Mouse (Mus musculus) MEL (cell line): ENCODE results near the gene Tssk3. TPM values are rescaled to one million over a fixed set of nuclear protein-coding genes. Genes with fewer than 3 reads are reported as not detected.

Experiments
- DNase-seq: peaks from one replicate; pipeline ENCODE4 v3.0.0; 2011; ENCODE audit warnings: low read depth, low spot score
- H3K27ac ChIP-seq: 2 replicates; pipeline ENCODE4 v1.5.1; 2012; ENCODE audit warnings: low read depth, mild to moderate bottlenecking, control low read depth, low read length, moderate library complexity; ENCODE audit not compliant: control insufficient read depth
- H3K27me3 ChIP-seq, 2 experiments: fragments of 150-350 bp in 1 of 2; sonication (generic) in 1 of 2; 2 replicates each; pipeline ENCODE4 v1.6.1; 2012; ENCODE audit warnings: low read length in 2 of 2, mild to moderate bottlenecking in 2 of 2, improper control_type of control experiment in 1 of 2, moderate library complexity in 1 of 2; ENCODE audit not compliant: insufficient read depth in 2 of 2, control insufficient read depth in 1 of 2
- H3K36me3 ChIP-seq, 2 experiments: 2 replicates each; pipeline ENCODE4 v1.6.1; 2012 to 2014; ENCODE audit warnings: low read length in 2 of 2, improper control_type of control experiment in 1 of 2, inconsistent platforms in 1 of 2, mild to moderate bottlenecking in 1 of 2; ENCODE audit not compliant: insufficient read depth in 2 of 2, control insufficient read depth in 1 of 2
- H3K4me1 ChIP-seq, 2 experiments: fragments of 150-350 bp in 1 of 2; sonication (generic) in 1 of 2; 2 replicates each; pipeline ENCODE4 v1.6.1; 2012; ENCODE audit warnings: low read length in 2 of 2, improper control_type of control experiment in 1 of 2, mild to moderate bottlenecking in 1 of 2; ENCODE audit not compliant: insufficient read depth in 2 of 2, control insufficient read depth in 1 of 2
- H3K4me3 ChIP-seq, 2 experiments: fragments of 150-350 bp in 1 of 2; sonication (generic) in 1 of 2; 2 replicates each; pipeline ENCODE4 v1.5.1; 2012; ENCODE audit warnings: low read depth in 2 of 2, low read length in 2 of 2, mild to moderate bottlenecking in 2 of 2, moderate library complexity in 2 of 2, control low read depth in 1 of 2, improper control_type of control experiment in 1 of 2; ENCODE audit not compliant: control insufficient read depth in 1 of 2, insufficient read depth in 1 of 2
- H3K79me2 ChIP-seq: 2 replicates; pipeline ENCODE4 v1.6.1; 2012; ENCODE audit warnings: mild to moderate bottlenecking, low read length, moderate library complexity; ENCODE audit not compliant: control insufficient read depth, poor library complexity, insufficient read depth
- H3K9ac ChIP-seq: 2 replicates; pipeline ENCODE4 v1.6.1; 2012; ENCODE audit warnings: low read depth, mild to moderate bottlenecking, control low read depth, low read length, moderate library complexity; ENCODE audit not compliant: control insufficient read depth, poor library complexity, severe bottlenecking
- H3K9me3 ChIP-seq: fragments of 150-350 bp; sonication (generic); replicated peaks from 2 replicates; pipeline ENCODE4 v1.6.1; 2012; ENCODE audit warnings: mild to moderate bottlenecking, low read length, improper control_type of control experiment, moderate library complexity; ENCODE audit not compliant: insufficient read depth
- CHD2 ChIP-seq: IDR thresholded peaks from 2 replicates; pipeline ENCODE4 v1.6.1; 2011; ENCODE audit warnings: low read length, improper control_type of control experiment
- ETS1 ChIP-seq: IDR thresholded peaks from 2 replicates; pipeline ENCODE4 v1.6.1; 2012; ENCODE audit warnings: low read depth, mild to moderate bottlenecking, inconsistent platforms, low read length, improper control_type of control experiment, moderate library complexity
- GATA1 ChIP-seq: IDR thresholded peaks from 2 replicates; pipeline ENCODE4 v1.6.1; 2011; ENCODE audit warnings: low read depth, low read length, improper control_type of control experiment
- KAT2A ChIP-seq: conservative IDR thresholded peaks from 2 replicates; pipeline ENCODE4 v1.6.1; 2012; ENCODE audit warnings: low read depth, low read length, improper control_type of control experiment, inconsistent platforms
- MAFK ChIP-seq: IDR thresholded peaks from 2 replicates; pipeline ENCODE4 v1.6.1; 2011; ENCODE audit warnings: low read depth, mild to moderate bottlenecking, low read length, improper control_type of control experiment, borderline replicate concordance
- MAX ChIP-seq: IDR thresholded peaks from 2 replicates; pipeline ENCODE4 v1.6.1; 2011; ENCODE audit warnings: low read length, improper control_type of control experiment
- MAZ ChIP-seq: IDR thresholded peaks from 2 replicates; pipeline ENCODE4 v1.6.1; 2012; ENCODE audit warnings: low read depth, mild to moderate bottlenecking, inconsistent platforms, low read length, improper control_type of control experiment
- MEF2A ChIP-seq: IDR thresholded peaks from 2 replicates; pipeline ENCODE4 v1.6.1; 2014; ENCODE audit warnings: low read depth, mild to moderate bottlenecking, inconsistent platforms, low read length, improper control_type of control experiment; ENCODE audit not compliant: poor library complexity, insufficient replicate concordance, severe bottlenecking; ENCODE audit errors: extremely low read depth
- MYB ChIP-seq: IDR thresholded peaks from 2 replicates; pipeline ENCODE4 v1.6.1; 2011; ENCODE audit warnings: mild to moderate bottlenecking, low read depth, low read length, improper control_type of control experiment
- MYC ChIP-seq: IDR thresholded peaks from 2 replicates; pipeline ENCODE4 v1.6.1; 2011; ENCODE audit warnings: low read depth, mild to moderate bottlenecking, low read length, improper control_type of control experiment, moderate library complexity
- NELFE ChIP-seq: IDR thresholded peaks from 2 replicates; pipeline ENCODE4 v1.6.1; 2011; ENCODE audit warnings: low read depth, low read length, improper control_type of control experiment
- NRF1 ChIP-seq: IDR thresholded peaks from 2 replicates; pipeline ENCODE4 v1.6.1; 2014; ENCODE audit warnings: low read depth, mild to moderate bottlenecking, inconsistent platforms, low read length, improper control_type of control experiment, moderate library complexity; ENCODE audit not compliant: poor library complexity, insufficient read depth, severe bottlenecking
- POLR2A ChIP-seq, 2 experiments: IDR thresholded peaks; 2 replicates each; pipeline ENCODE4 v1.6.1; 2011 to 2012; ENCODE audit warnings: low read length in 2 of 2, mild to moderate bottlenecking in 2 of 2, control low read depth in 1 of 2, improper control_type of control experiment in 1 of 2, low read depth in 1 of 2, moderate library complexity in 1 of 2; ENCODE audit not compliant: control insufficient read depth in 1 of 2, insufficient read depth in 1 of 2, poor library complexity in 1 of 2
- POLR2AphosphoS5 ChIP-seq: IDR thresholded peaks from 2 replicates; pipeline ENCODE4 v1.6.1; 2012; ENCODE audit warnings: low read depth, borderline replicate concordance, mild to moderate bottlenecking, inconsistent platforms, low read length, moderate library complexity, mixed read lengths
- RCOR1 ChIP-seq: IDR thresholded peaks from 2 replicates; pipeline ENCODE4 v1.6.1; 2012; ENCODE audit warnings: low read depth, mild to moderate bottlenecking, inconsistent platforms, low read length, improper control_type of control experiment
- SIN3A ChIP-seq: IDR thresholded peaks from 2 replicates; pipeline ENCODE4 v1.6.1; 2012; ENCODE audit warnings: low read length, improper control_type of control experiment, inconsistent platforms
- TBP ChIP-seq: IDR thresholded peaks from 2 replicates; pipeline ENCODE4 v1.8.0; 2011; ENCODE audit warnings: low read depth, low read length, improper control_type of control experiment
- ZKSCAN1 ChIP-seq: IDR thresholded peaks from 2 replicates; pipeline ENCODE4 v1.6.1; 2012; ENCODE audit warnings: low read depth, mild to moderate bottlenecking, inconsistent platforms, low read length, improper control_type of control experiment, moderate library complexity
- ZMIZ1 ChIP-seq: IDR thresholded peaks from 2 replicates; pipeline ENCODE4 v1.6.1; 2012; ENCODE audit warnings: low read depth, mild to moderate bottlenecking, inconsistent platforms, low read length, improper control_type of control experiment, moderate library complexity
- ZNF384 ChIP-seq: IDR thresholded peaks from 2 replicates; pipeline ENCODE4 v1.6.1; 2012; ENCODE audit warnings: low read depth, mild to moderate bottlenecking, inconsistent platforms, low read length, improper control_type of control experiment
- polyA plus RNA-seq, 2 experiments: library from polyadenylated mRNA; stranded (reverse) in 1 of 2; unstranded in 1 of 2; fragments of >175 nt in 1 of 2; fragments of >200 nt in 1 of 2; gene quantifications; 2 replicates each; pipeline versions ENCODE4 v1.2.1 to v1.2.4; 2012; ENCODE audit warnings: low replicate concordance in 2 of 2, low read depth in 1 of 2; ENCODE audit not compliant: insufficient read length in 2 of 2, insufficient read depth in 1 of 2, missing spikeins in 1 of 2
- total RNA-seq: library from RNA; depleted of rRNA; stranded (reverse); fragments of 300-350 nt; gene quantifications from 2 replicates; pipeline ENCODE4 v1.2.3, GENCODE M21; 2012

Gene Tssk3
- total and polyA plus RNA-seq, 3 experiments, result not detected

DNA sequence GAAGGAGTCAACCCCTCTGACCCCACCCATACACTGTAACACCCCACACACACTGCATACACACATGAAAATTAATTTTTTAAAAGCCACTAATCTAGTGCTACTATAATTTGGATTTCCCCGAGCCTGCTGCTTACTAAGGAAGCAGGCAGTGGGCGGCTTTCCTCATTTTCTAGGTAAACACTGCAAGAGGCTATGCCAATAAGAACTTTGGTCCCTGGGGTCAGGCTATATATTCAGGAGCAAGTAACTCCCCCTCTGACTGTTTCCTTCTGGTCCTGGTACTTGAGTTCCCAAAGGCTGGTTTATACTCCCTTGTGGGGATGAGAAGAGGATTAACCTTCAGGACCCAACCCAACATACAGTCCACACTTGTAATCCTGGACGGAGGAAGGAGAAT lies 35.1 kb upstream of the Tssk3 start:
- no peak for TF ChIP-seq SIN3A
- TF ChIP-seq RCOR1, result no peak
- no peak for TF ChIP-seq ZKSCAN1
- TF ChIP-seq POLR2AphosphoS5, result no peak
- TF ChIP-seq MAFK, result no peak
- TF ChIP-seq MYC, result no peak
- TF ChIP-seq KAT2A, result no peak
- no peak for TF ChIP-seq GATA1
- no peak for TF ChIP-seq ZNF384
- no peak for TF ChIP-seq ETS1
- TF ChIP-seq NRF1, result no peak
- no peak for TF ChIP-seq MEF2A
- no peak overlapping the region for H3K27ac ChIP-seq

DNA sequence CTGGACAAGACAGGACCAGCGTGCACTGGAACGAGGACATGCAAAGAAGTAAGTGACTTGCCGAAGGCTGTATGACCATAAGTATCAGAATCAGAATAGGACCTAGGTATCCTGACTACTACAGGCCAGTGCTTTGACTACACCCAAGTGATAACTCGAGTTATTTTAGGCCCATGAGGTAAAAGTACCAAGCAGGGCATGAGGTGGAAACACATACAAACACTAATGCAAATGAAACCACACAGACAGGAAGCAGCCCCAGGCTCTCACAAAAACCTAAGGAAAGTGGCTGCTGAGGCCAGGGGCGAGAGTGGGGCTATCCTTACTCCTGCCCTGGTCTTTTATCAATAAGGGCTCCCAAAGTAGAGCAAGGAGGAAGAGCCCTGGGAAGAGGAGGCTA lies 34.5 kb upstream of the Tssk3 start:
- no peaks in the 10 kb centered on the region for H3K27me3 ChIP-seq
- no peak overlapping the region for H3K9ac ChIP-seq
- no peak overlapping the region for H3K27ac ChIP-seq
- TF ChIP-seq MYB (no peak), POLR2A (IDR thresholded peaks at IDR 0.05; ENCODE audit: control insufficient read depth in 1 of 2, insufficient read depth in 1 of 2, low read depth in 1 of 2, low read length in 2 of 2, poor library complexity in 1 of 2) (no peak), MAX (no peak), TBP (no peak), ETS1 (no peak), MAZ (no peak), MAFK (no peak), NELFE (no peak), CHD2 (no peak), ZMIZ1 (no peak)
- H3K4me1 ChIP-seq, result no peaks in the 10 kb centered on the region
- DNase-seq, result no peak
- no peaks in the 10 kb centered on the region for H3K9me3 ChIP-seq
- H3K36me3 ChIP-seq, result peaks cover 0 to 22% of the 10 kb centered on the region in 2 experiments; a peak in 2 of 4 replicates
- no peak overlapping the region for H3K4me3 ChIP-seq
- H3K79me2 ChIP-seq, result no peaks in the 10 kb centered on the region

More for the DNA sequence above, 35.1 kb upstream of the Tssk3 start:
- Histone ChIP-seq H3K4me1 (no peaks in the 10 kb centered on the region), H3K27me3 (no peaks in the 10 kb centered on the region), H3K9me3 (no peaks in the 10 kb centered on the region), H3K4me3 (no peak overlapping the region), H3K36me3 (peaks cover 0 to 20% of the 10 kb centered on the region in 2 experiments; a peak in 2 of 4 replicates), H3K79me2 (no peaks in the 10 kb centered on the region), H3K9ac (no peak overlapping the region)
- DNase-seq, result no peak
